ENCODE assay signal across 21 mouse cellular contexts in the genomic region with DNA sequence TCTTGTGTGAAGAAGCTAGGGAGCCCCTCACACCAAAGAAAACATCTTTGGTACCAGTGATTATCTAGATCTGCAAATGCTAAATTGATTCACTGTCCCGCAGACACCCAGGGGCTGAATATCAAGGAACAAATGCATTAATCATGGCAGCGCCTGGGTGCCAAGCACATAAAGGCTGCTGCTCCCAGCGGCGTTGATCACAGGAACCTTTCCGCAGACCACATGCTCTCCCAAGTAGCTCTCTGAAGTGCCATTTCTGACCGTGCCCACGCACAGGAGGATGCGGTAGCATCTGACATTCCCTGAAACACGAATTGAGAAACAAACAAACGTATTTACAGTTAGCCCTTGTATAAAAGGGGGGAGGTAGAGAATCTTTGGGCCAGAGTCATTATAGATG. TPM values are rescaled to one million over a fixed set of nuclear protein-coding genes. Genes with fewer than 3 reads are reported as not detected.
DNase-seq lines count a peak whose midpoint lies in the region; ATAC-seq lines count a peak whose summit lies in the region.
"Had no signal": no experiment of that assay in that cellular context is flagged by ENCODE, and none has a peak within 500 bp of the region (broad histone marks: within the 10 kb centered on the region; RNA-seq: fewer than 3 reads in every experiment).

No protein-coding gene starts in this region.

- H3K9ac ChIP-seq in hindbrain, embryonic 11.5 days (ENCODE audit: low read depth, low read length): 0 out of 2 replicates have a peak overlapping the region, but pooled peaks have one; percentile 27
- H3K9ac ChIP-seq in midbrain, embryonic 13.5 days (replicated peaks): peak overlapping the region; percentile 37; the same call in 1 of the 2 replicates
- no peak overlapping the region for H3K9ac ChIP-seq in neural tube, embryonic 15.5 days (replicated peaks)
- H3K9ac ChIP-seq: heart, embryonic 13.5 days; limb, embryonic 15.5 days; liver, postnatal 0 days had no signal

- ATAC-seq in hindbrain, embryonic 11.5 days (ENCODE audit: low FRiP score): no peak
- ATAC-seq in midbrain, embryonic 13.5 days: 0 out of 2 replicates have a peak, but pooled peaks have one; percentile 69
- ATAC-seq in neural tube, embryonic 15.5 days (ENCODE audit: low FRiP score): 0 out of 2 replicates have a peak, but pooled peaks have one; percentile 35
- no peak for ATAC-seq in activated CD4-positive, CD25-positive, alpha-beta regulatory T cell, adult 4 months
- ATAC-seq: intestine, postnatal 0 days; liver, postnatal 0 days had no signal

- WGBS in heart, embryonic 10.5 days: 64% methylated on average over 10 of the region's 10 CpGs
- WGBS in hindbrain, embryonic 11.5 days: 54% methylated on average over 10 of the region's 10 CpGs
- 45% methylated on average over 10 of the region's 10 CpGs for WGBS in midbrain, embryonic 13.5 days
- WGBS in neural tube, embryonic 15.5 days: 22% methylated on average over 10 of the region's 10 CpGs

- H3K4me1 ChIP-seq in heart, embryonic 10.5 days: 0 out of 2 replicates have a peak, but pooled peaks cover 3% of the 10 kb centered on the region
- H3K4me1 ChIP-seq in hindbrain, embryonic 11.5 days (replicated peaks; ENCODE audit: control insufficient read depth, insufficient read depth, low read length): no peaks in the 10 kb centered on the region
- peaks cover 28% of the 10 kb centered on the region for H3K4me1 ChIP-seq in midbrain, embryonic 13.5 days (replicated peaks)
- peaks cover 31% of the 10 kb centered on the region for H3K4me1 ChIP-seq in neural tube, embryonic 15.5 days
- H3K4me1 ChIP-seq: heart, embryonic 13.5 days; limb, embryonic 15.5 days had no signal

- H3K36me3 ChIP-seq in heart, embryonic 10.5 days: no peaks in the 10 kb centered on the region
- H3K36me3 ChIP-seq in hindbrain, embryonic 11.5 days (ENCODE audit: control insufficient read depth, insufficient read depth, low read length): no peaks in the 10 kb centered on the region
- H3K36me3 ChIP-seq in midbrain, embryonic 13.5 days: no peaks in the 10 kb centered on the region
- H3K36me3 ChIP-seq in neural tube, embryonic 15.5 days: no peaks in the 10 kb centered on the region
- H3K36me3 ChIP-seq: embryonic facial prominence, embryonic 10.5 days; heart, embryonic 13.5 days; limb, embryonic 15.5 days had no signal

- H3K4me3 ChIP-seq in heart, embryonic 10.5 days: no peak overlapping the region
- no peak overlapping the region for H3K4me3 ChIP-seq in hindbrain, embryonic 11.5 days (ENCODE audit: low read depth, low read length)
- H3K4me3 ChIP-seq in midbrain, embryonic 13.5 days (replicated peaks): no peak overlapping the region
- H3K4me3 ChIP-seq in neural tube, embryonic 15.5 days (replicated peaks): no peak overlapping the region
- H3K4me3 ChIP-seq: embryonic facial prominence, embryonic 10.5 days; heart, embryonic 13.5 days; limb, embryonic 15.5 days had no signal

- peaks cover 12% of the 10 kb centered on the region; the same call in 1 of the 2 replicates for H3K27me3 ChIP-seq in heart, embryonic 10.5 days (ENCODE audit: insufficient read depth, poor library complexity, severe bottlenecking)
- H3K27me3 ChIP-seq in hindbrain, embryonic 11.5 days (ENCODE audit: control insufficient read depth, insufficient read depth, low read length): no peaks in the 10 kb centered on the region
- H3K27me3 ChIP-seq in midbrain, embryonic 13.5 days: no peaks in the 10 kb centered on the region
- no peaks in the 10 kb centered on the region for H3K27me3 ChIP-seq in neural tube, embryonic 15.5 days (replicated peaks)

- DNase-seq in heart, adult 11 months: peak; percentile 44
- DNase-seq in heart, embryonic 10.5 days (ENCODE audit: low spot score): no peak
- DNase-seq in hindbrain, embryonic 11.5 days (ENCODE audit: low spot score): peak; percentile 30
- DNase-seq in thymus, postnatal 0 days (ENCODE audit: low spot score): no peak
- DNase-seq: adrenal gland, adult 8-10 months; cerebellum, adult 18-20 months; heart, postnatal 36 days; kidney, postnatal 25 days; liver, postnatal 0 days; lung, postnatal 36 days; right cerebral cortex, adult 18-20 months; thymus, postnatal 4 days had no signal

- no peaks in the 10 kb centered on the region for H3K9me3 ChIP-seq in heart, embryonic 10.5 days
- no peaks in the 10 kb centered on the region for H3K9me3 ChIP-seq in hindbrain, embryonic 11.5 days (ENCODE audit: control insufficient read depth, low read length)
- H3K9me3 ChIP-seq in midbrain, embryonic 13.5 days: no peaks in the 10 kb centered on the region
- H3K9me3 ChIP-seq in neural tube, embryonic 15.5 days (replicated peaks): no peaks in the 10 kb centered on the region
- H3K9me3 ChIP-seq: embryonic facial prominence, embryonic 10.5 days; heart, embryonic 13.5 days; limb, embryonic 15.5 days had no signal

- no peak overlapping the region for H3K27ac ChIP-seq in heart, embryonic 10.5 days
- peak overlapping the region; percentile 10; the same call in 1 of the 2 replicates for H3K27ac ChIP-seq in hindbrain, embryonic 11.5 days (ENCODE audit: low read depth, low read length)
- peak overlapping the region; percentile 63 for H3K27ac ChIP-seq in midbrain, embryonic 13.5 days
- H3K27ac ChIP-seq in neural tube, embryonic 15.5 days (replicated peaks): peak overlapping the region; percentile 28; the same call in 1 of the 2 replicates
- H3K27ac ChIP-seq: embryonic facial prominence, embryonic 10.5 days; heart, embryonic 13.5 days; limb, embryonic 15.5 days had no signal

- H3K4me2 ChIP-seq in hindbrain, embryonic 11.5 days (replicated peaks; ENCODE audit: low read depth, low read length): no peak overlapping the region
- no peak overlapping the region for H3K4me2 ChIP-seq in midbrain, embryonic 13.5 days (replicated peaks)
- peak overlapping the region; percentile 19; the same call in 1 of the 2 replicates for H3K4me2 ChIP-seq in neural tube, embryonic 15.5 days
- H3K4me2 ChIP-seq: heart, embryonic 13.5 days; limb, embryonic 15.5 days had no signal

RNA-seq across cellular contexts. Expression of a gene that starts 47.1 kb away (rescaled TPM):
- polyA plus RNA-seq in heart, embryonic 10.5 days (2016; fragmentation: Nextera tagmentation; extraction: Ambion mirVana): 2.7 and 3.6 TPM in 2 replicates
- 7.9 and 8.9 TPM in 2 replicates for polyA plus RNA-seq in hindbrain, embryonic 11.5 days (2014; fragmentation: Nextera tagmentation; extraction: Ambion mirVana)
- polyA plus RNA-seq in midbrain, embryonic 13.5 days (2015; fragmentation: Nextera tagmentation; extraction: Ambion mirVana): 4.9 and 5.2 TPM in 2 replicates
- 4.8 and 4.9 TPM in 2 replicates for polyA plus RNA-seq in neural tube, embryonic 15.5 days (2015; fragmentation: Nextera tagmentation; extraction: Ambion mirVana)
- 3.6 and 4.2 TPM in 2 replicates for polyA plus RNA-seq in thymus, postnatal 0 days (2015; fragmentation: Nextera tagmentation; extraction: Ambion mirVana)
- 10 to 100 TPM; 11.4 to 14.6 TPM for polyA plus RNA-seq in activated CD4-positive, CD25-positive, alpha-beta regulatory T cell, adult 4 months (2017; shearing (Covaris generic))

RNA-seq across cellular contexts. Expression of a gene that starts 47.2 kb away (rescaled TPM):
- 1.6 and 2.0 TPM in 2 replicates for polyA plus RNA-seq in heart, embryonic 10.5 days (2016; fragmentation: Nextera tagmentation; extraction: Ambion mirVana)
- polyA plus RNA-seq in hindbrain, embryonic 11.5 days (2014; fragmentation: Nextera tagmentation; extraction: Ambion mirVana): 3.0 and 4.6 TPM in 2 replicates
- 2.8 and 4.1 TPM in 2 replicates for polyA plus RNA-seq in midbrain, embryonic 13.5 days (2015; fragmentation: Nextera tagmentation; extraction: Ambion mirVana)
- polyA plus RNA-seq in neural tube, embryonic 15.5 days (2015; fragmentation: Nextera tagmentation; extraction: Ambion mirVana): 3.0 and 3.4 TPM in 2 replicates
- polyA plus RNA-seq in thymus, postnatal 0 days (2015; fragmentation: Nextera tagmentation; extraction: Ambion mirVana): 1.4 and 1.7 TPM in 2 replicates
- 1 to 10 TPM; 6.5 to 6.8 TPM for polyA plus RNA-seq in activated CD4-positive, CD25-positive, alpha-beta regulatory T cell, adult 4 months (2017; shearing (Covaris generic))
- polyA plus RNA-seq: gonadal fat pad, adult 2 months; intestine, postnatal 0 days; small intestine, adult 2 months had no signal

Comparison
In these comparisons a context has a peak if more than half of its experiments do, and no peak if none do; other contexts are left out.
1. DNase-seq: peak in heart, adult 11 months (single experiment) and hindbrain, embryonic 11.5 days (single experiment); none in heart, embryonic 10.5 days (single experiment) and thymus, postnatal 0 days (single experiment).
2. ATAC-seq: peak in midbrain, embryonic 13.5 days (single experiment) and neural tube, embryonic 15.5 days (single experiment); none in hindbrain, embryonic 11.5 days (single experiment) and activated CD4-positive, CD25-positive, alpha-beta regulatory T cell, adult 4 months (single experiment).